Mouse (Mus musculus): ENCODE data around the gene Kcnb1. TPM values are rescaled to one million over a fixed set of nuclear protein-coding genes. Genes with fewer than 3 reads are reported as not detected.

Gene Kcnb1
- polyA plus RNA-seq, 1 experiment from 2014 or later: 0.65 TPM

- ATAC-seq (ENCODE audit: low read depth): no peak
- H3K9me3 ChIP-seq (ENCODE audit: control insufficient read depth, low read length): no peaks in the 10 kb centered on the region
- no peak overlapping the region for H3K4me2 ChIP-seq (ENCODE audit: low read depth, low read length)
- H3K4me3 ChIP-seq (ENCODE audit: low read length): no peak overlapping the region
- H3K9ac ChIP-seq (ENCODE audit: low read length): no peak overlapping the region
- peaks cover 2% of the 10 kb centered on the region; the same call in 1 of the 2 replicates for H3K4me1 ChIP-seq (replicated peaks; ENCODE audit: control insufficient read depth, insufficient read depth, low read length)
- WGBS: 50% methylated on average over 5 of the region's 5 CpGs
- no peaks in the 10 kb centered on the region for H3K27me3 ChIP-seq (ENCODE audit: control insufficient read depth, insufficient read depth, low read depth, low read length)
- no peaks in the 10 kb centered on the region for H3K36me3 ChIP-seq (ENCODE audit: control insufficient read depth, insufficient read depth, low read length)
- no peak overlapping the region for H3K27ac ChIP-seq (ENCODE audit: low read length)
Observed at GRCm38 (mm10) chr2:167086836-167087235, 103.1 kb downstream of the Kcnb1 start.

GRCm38 (mm10) chr2:167086092-167086491 lies 103.9 kb downstream of the Kcnb1 start:
- H3K27ac ChIP-seq (ENCODE audit: low read length): no peak overlapping the region

GRCm38 (mm10) chr2:167081639-167082038 lies 108.3 kb downstream of the Kcnb1 start:
- Histone ChIP-seq H3K9me3 (ENCODE audit: control insufficient read depth, low read length) (no peaks in the 10 kb centered on the region), H3K27me3 (ENCODE audit: control insufficient read depth, insufficient read depth, low read depth, low read length) (no peaks in the 10 kb centered on the region), H3K36me3 (ENCODE audit: control insufficient read depth, insufficient read depth, low read length) (no peaks in the 10 kb centered on the region), H3K4me2 (ENCODE audit: low read depth, low read length) (no peak overlapping the region), H3K27ac (ENCODE audit: low read length) (no peak overlapping the region), H3K9ac (ENCODE audit: low read length) (no peak overlapping the region), H3K4me3 (ENCODE audit: low read length) (no peak overlapping the region), H3K4me1 (replicated peaks; ENCODE audit: control insufficient read depth, insufficient read depth, low read length) (peaks cover 17% of the 10 kb centered on the region)
- 12% methylated on average over 4 of the region's 4 CpGs for WGBS
- ATAC-seq (ENCODE audit: low read depth): peak; percentile 32; the same call in 1 of the 2 replicates

More at GRCm38 (mm10) chr2:167086092-167086491, 103.9 kb downstream of the Kcnb1 start:
- WGBS: 32% methylated on average over 11 of the region's 11 CpGs
- Histone ChIP-seq H3K4me3 (ENCODE audit: low read length) (no peak overlapping the region), H3K9ac (ENCODE audit: low read length) (no peak overlapping the region), H3K27me3 (ENCODE audit: control insufficient read depth, insufficient read depth, low read depth, low read length) (no peaks in the 10 kb centered on the region), H3K36me3 (ENCODE audit: control insufficient read depth, insufficient read depth, low read length) (no peaks in the 10 kb centered on the region), H3K4me1 (replicated peaks; ENCODE audit: control insufficient read depth, insufficient read depth, low read length) (peaks cover 5% of the 10 kb centered on the region), H3K4me2 (ENCODE audit: low read depth, low read length) (no peak overlapping the region), H3K9me3 (ENCODE audit: control insufficient read depth, low read length) (no peaks in the 10 kb centered on the region)
- no peak for ATAC-seq (ENCODE audit: low read depth)

GRCm38 (mm10) chr2:167081135-167081534 lies 108.8 kb downstream of the Kcnb1 start:
- 53% methylated on average over 6 of the region's 6 CpGs for WGBS
- Histone ChIP-seq H3K27me3 (ENCODE audit: control insufficient read depth, insufficient read depth, low read depth, low read length) (no peaks in the 10 kb centered on the region), H3K4me2 (ENCODE audit: low read depth, low read length) (no peak overlapping the region), H3K9me3 (ENCODE audit: control insufficient read depth, low read length) (no peaks in the 10 kb centered on the region), H3K4me3 (ENCODE audit: low read length) (no peak overlapping the region), H3K27ac (ENCODE audit: low read length) (no peak overlapping the region), H3K36me3 (ENCODE audit: control insufficient read depth, insufficient read depth, low read length) (no peaks in the 10 kb centered on the region), H3K4me1 (replicated peaks; ENCODE audit: control insufficient read depth, insufficient read depth, low read length) (peaks cover 17% of the 10 kb centered on the region), H3K9ac (ENCODE audit: low read length) (no peak overlapping the region)
- no peak for ATAC-seq (ENCODE audit: low read depth)

- Histone ChIP-seq H3K4me1 (replicated peaks; ENCODE audit: control insufficient read depth, insufficient read depth, low read length) (peaks cover 17% of the 10 kb centered on the region), H3K4me3 (ENCODE audit: low read length) (no peak overlapping the region), H3K9ac (ENCODE audit: low read length) (no peak overlapping the region), H3K4me2 (ENCODE audit: low read depth, low read length) (no peak overlapping the region), H3K36me3 (ENCODE audit: control insufficient read depth, insufficient read depth, low read length) (no peaks in the 10 kb centered on the region), H3K27me3 (ENCODE audit: control insufficient read depth, insufficient read depth, low read depth, low read length) (no peaks in the 10 kb centered on the region), H3K27ac (ENCODE audit: low read length) (no peak overlapping the region), H3K9me3 (ENCODE audit: control insufficient read depth, low read length) (no peaks in the 10 kb centered on the region)
- ATAC-seq (ENCODE audit: low read depth): no peak
- WGBS: 64% methylated on average over 3 of the region's 3 CpGs
Observed at GRCm38 (mm10) chr2:167080387-167080786, 109.6 kb downstream of the Kcnb1 start.

- Histone ChIP-seq H3K4me2 (ENCODE audit: low read depth, low read length) (no peak overlapping the region), H3K4me1 (replicated peaks; ENCODE audit: control insufficient read depth, insufficient read depth, low read length) (peaks cover 17% of the 10 kb centered on the region), H3K9ac (ENCODE audit: low read length) (no peak overlapping the region), H3K27ac (ENCODE audit: low read length) (no peak overlapping the region; the same call in 1 of the 2 replicates), H3K4me3 (ENCODE audit: low read length) (no peak overlapping the region), H3K9me3 (ENCODE audit: control insufficient read depth, low read length) (no peaks in the 10 kb centered on the region), H3K36me3 (ENCODE audit: control insufficient read depth, insufficient read depth, low read length) (no peaks in the 10 kb centered on the region), H3K27me3 (ENCODE audit: control insufficient read depth, insufficient read depth, low read depth, low read length) (no peaks in the 10 kb centered on the region)
- peak; percentile 48 for ATAC-seq (ENCODE audit: low read depth)
- 42% methylated on average over 18 of the region's 18 CpGs for WGBS
Observed at GRCm38 (mm10) chr2:167079535-167080257, 110.3 kb downstream of the Kcnb1 start.

GRCm38 (mm10) chr2:167078931-167079495 lies 110.9 kb downstream of the Kcnb1 start:
- 36% methylated on average over 9 of the region's 9 CpGs for WGBS
- H3K27ac ChIP-seq (ENCODE audit: low read length): no peak overlapping the region; the same call in none of the 2 replicates
- no peak overlapping the region for H3K4me3 ChIP-seq (ENCODE audit: low read length)
- ATAC-seq (ENCODE audit: low read depth): peak; percentile 36; the same call in 1 of the 2 replicates
- H3K4me2 ChIP-seq (ENCODE audit: low read depth, low read length): no peak overlapping the region
- no peaks in the 10 kb centered on the region for H3K27me3 ChIP-seq (ENCODE audit: control insufficient read depth, insufficient read depth, low read depth, low read length)
- no peaks in the 10 kb centered on the region for H3K36me3 ChIP-seq (ENCODE audit: control insufficient read depth, insufficient read depth, low read length)
- no peak overlapping the region for H3K9ac ChIP-seq (ENCODE audit: low read length)
- H3K4me1 ChIP-seq (replicated peaks; ENCODE audit: control insufficient read depth, insufficient read depth, low read length): peaks cover 17% of the 10 kb centered on the region
- no peaks in the 10 kb centered on the region for H3K9me3 ChIP-seq (ENCODE audit: control insufficient read depth, low read length)

- H3K4me1 ChIP-seq (replicated peaks; ENCODE audit: control insufficient read depth, insufficient read depth, low read length): peaks cover 17% of the 10 kb centered on the region
- H3K9me3 ChIP-seq (ENCODE audit: control insufficient read depth, low read length): no peaks in the 10 kb centered on the region
- H3K4me3 ChIP-seq (ENCODE audit: low read length): no peak overlapping the region
- no peak for ATAC-seq (ENCODE audit: low read depth)
- no peaks in the 10 kb centered on the region for H3K36me3 ChIP-seq (ENCODE audit: control insufficient read depth, insufficient read depth, low read length)
- no peak overlapping the region for H3K4me2 ChIP-seq (ENCODE audit: low read depth, low read length)
- 26% methylated on average over 7 of the region's 7 CpGs for WGBS
- H3K9ac ChIP-seq (ENCODE audit: low read length): no peak overlapping the region
- H3K27ac ChIP-seq (ENCODE audit: low read length): no peak overlapping the region
- H3K27me3 ChIP-seq (ENCODE audit: control insufficient read depth, insufficient read depth, low read depth, low read length): no peaks in the 10 kb centered on the region
Observed at GRCm38 (mm10) chr2:167078486-167078885, 111.5 kb downstream of the Kcnb1 start.

- no peak overlapping the region for H3K27ac ChIP-seq (ENCODE audit: low read length)
- H3K27me3 ChIP-seq (ENCODE audit: control insufficient read depth, insufficient read depth, low read depth, low read length): no peaks in the 10 kb centered on the region
- H3K36me3 ChIP-seq (ENCODE audit: control insufficient read depth, insufficient read depth, low read length): no peaks in the 10 kb centered on the region
- H3K9ac ChIP-seq (ENCODE audit: low read length): no peak overlapping the region
- H3K4me2 ChIP-seq (ENCODE audit: low read depth, low read length): no peak overlapping the region
- peaks cover 17% of the 10 kb centered on the region for H3K4me1 ChIP-seq (replicated peaks; ENCODE audit: control insufficient read depth, insufficient read depth, low read length)
- WGBS: 71% methylated on average over 11 of the region's 11 CpGs
- H3K4me3 ChIP-seq (ENCODE audit: low read length): no peak overlapping the region
- no peak for ATAC-seq (ENCODE audit: low read depth)
- H3K9me3 ChIP-seq (ENCODE audit: control insufficient read depth, low read length): no peaks in the 10 kb centered on the region
Observed at GRCm38 (mm10) chr2:167077199-167077962, 112.6 kb downstream of the Kcnb1 start.
